In the genomic region with DNA sequence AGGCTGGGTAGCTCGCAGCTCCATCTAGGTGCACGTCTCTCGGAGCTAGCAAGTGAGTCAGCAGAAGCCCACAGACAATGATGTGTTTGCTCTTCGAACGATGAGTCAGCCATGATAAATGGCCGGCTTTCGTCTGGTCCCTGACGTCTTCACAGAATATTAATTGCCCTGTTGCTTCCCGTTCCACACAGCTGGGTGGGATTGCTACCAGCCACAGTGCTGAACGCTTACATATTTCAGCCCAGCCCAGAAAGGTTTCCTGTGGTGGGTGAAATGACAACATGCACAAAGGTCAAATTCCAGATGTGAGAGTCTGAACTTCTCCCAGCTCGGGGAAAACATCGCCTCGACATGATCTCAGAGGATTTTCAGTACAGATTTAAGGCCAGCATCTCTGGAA, we compare ENCODE assay signal across 8 mouse cellular contexts.
A peak's percentile ranks its signal among the peaks of the same experiment; 100 is the strongest.
DNase-seq lines count a peak whose midpoint lies in the region; ATAC-seq and TF ChIP-seq lines count a peak whose summit lies in the region.

No protein-coding gene starts in this region.

- no peak overlapping the region for H3K9ac ChIP-seq in midbrain, embryonic 13.5 days (replicated peaks)

- H3K4me2 ChIP-seq in midbrain, embryonic 13.5 days (replicated peaks), result no peak overlapping the region

- DNase-seq in left cerebral cortex, adult 2 months (ENCODE audit: extremely low spot score in 1 of 2, low spot score in 2 of 2), result peak; percentile 18 to 19
- DNase-seq in left cerebral cortex, adult 11 months (ENCODE audit: low spot score), result no peak
- DNase-seq in embryo, embryonic 9.5 days (ENCODE audit: extremely low spot score), result peak; percentile 65
- peak; percentile 49 for DNase-seq in heart, postnatal 4 days
- DNase-seq in layer of hippocampus, adult 8-10 months (ENCODE audit: low spot score in 2 of 2), result peak; percentile 11 to 19
- DNase-seq in urinary bladder, postnatal 36 days (ENCODE audit: low spot score in 2 of 2), result peak; percentile 29 to 42
- DNase-seq in thymus, postnatal 10 days (ENCODE audit: low spot score in 2 of 2), result no peak

- no peaks in the 10 kb centered on the region for H3K9me3 ChIP-seq in midbrain, embryonic 13.5 days

- no peaks in the 10 kb centered on the region for H3K36me3 ChIP-seq in midbrain, embryonic 13.5 days

- peaks cover 11% of the 10 kb centered on the region; the same call in 1 of the 2 replicates for H3K4me1 ChIP-seq in midbrain, embryonic 13.5 days (replicated peaks)

- H3K4me3 ChIP-seq in left cerebral cortex, adult 2 months, result no peak overlapping the region
- H3K4me3 ChIP-seq in midbrain, embryonic 13.5 days (replicated peaks), result no peak overlapping the region

- no peaks in the 10 kb centered on the region for H3K27me3 ChIP-seq in midbrain, embryonic 13.5 days

- TF ChIP-seq CTCF in left cerebral cortex, adult 2 months (IDR thresholded peaks at IDR 0.05), result no peak

- WGBS in midbrain, embryonic 13.5 days, result 61% methylated on average over 13 of the region's 13 CpGs

- intact Hi-C loops in left cerebral cortex, adult 2 months (cut with DNase I), result no loop called here

- peak; percentile 56 for ATAC-seq in midbrain, embryonic 13.5 days

- H3K27ac ChIP-seq in left cerebral cortex, adult 2 months, result no peak overlapping the region
- H3K27ac ChIP-seq in midbrain, embryonic 13.5 days, result no peak overlapping the region; the same call in 1 of the 2 replicates

Comparison
In these comparisons a context has a peak if more than half of its experiments do, and no peak if none do; other contexts are left out.
1. DNase-seq: peak in left cerebral cortex, adult 2 months (2 of 2), embryo, embryonic 9.5 days (single experiment), heart, postnatal 4 days (single experiment), layer of hippocampus, adult 8-10 months (2 of 2) and urinary bladder, postnatal 36 days (2 of 2); none in left cerebral cortex, adult 11 months (single experiment) and thymus, postnatal 10 days (0 of 2).